Mouse (Mus musculus) forebrain, embryonic 14.5 days (tissue): ENCODE measurements around the gene Homer1. TPM values are rescaled to one million over a fixed set of nuclear protein-coding genes. Genes with fewer than 3 reads are reported as not detected.

Experiments
- ATAC-seq: fragments of 200-750 bp; cut with Nextera tagmentation; 2 replicates; pipeline ENCODE4 v1.8.0; 2017; ENCODE audit warnings: mild to moderate bottlenecking, moderate library complexity
- DNase-seq: peaks from one replicate; pipeline ENCODE4 v3.0.0-alpha.2; 2015; ENCODE audit warnings: low spot score
- H3K27ac ChIP-seq: fragments of 300-500 bp; sonication (generic); 2 replicates; pipeline ENCODE4 v1.5.1; 2014; ENCODE audit warnings: low read depth, mild to moderate bottlenecking, control low read depth, low read length, moderate library complexity
- H3K27me3 ChIP-seq: fragments of 300-500 bp; sonication (generic); replicated peaks from 2 replicates; pipeline ENCODE4 v1.6.1; 2014; ENCODE audit warnings: low read length, control low read depth, mixed read lengths; ENCODE audit not compliant: control insufficient read depth, insufficient read depth
- H3K36me3 ChIP-seq: fragments of 300-500 bp; sonication (generic); 2 replicates; pipeline ENCODE4 v1.6.1; 2014; ENCODE audit warnings: low read length, control low read depth; ENCODE audit not compliant: control insufficient read depth, insufficient read depth
- H3K4me1 ChIP-seq: fragments of 300-500 bp; sonication (generic); 2 replicates; pipeline ENCODE4 v1.6.1; 2014; ENCODE audit warnings: antibody characterized with exemption, low read length, control low read depth; ENCODE audit not compliant: control insufficient read depth, insufficient read depth
- H3K4me2 ChIP-seq: fragments of 300-500 bp; sonication (generic); 2 replicates; pipeline ENCODE4 v1.6.1; 2014; ENCODE audit warnings: mild to moderate bottlenecking, control low read depth, low read length
- H3K4me3 ChIP-seq: fragments of 300-500 bp; sonication (generic); 2 replicates; pipeline ENCODE4 v1.5.1; 2014; ENCODE audit warnings: low read depth, low read length, control low read depth
- H3K9ac ChIP-seq: fragments of 300-500 bp; sonication (generic); 2 replicates; pipeline ENCODE4 v1.6.1; 2014; ENCODE audit warnings: mild to moderate bottlenecking, low read length, control low read depth, moderate library complexity
- H3K9me3 ChIP-seq: fragments of 300-500 bp; sonication (generic); replicated peaks from 2 replicates; pipeline ENCODE4 v1.6.1; 2016; ENCODE audit warnings: low read length, control low read depth, mixed read lengths; ENCODE audit not compliant: control insufficient read depth
- WGBS: fragments of 180-500 bp; shearing (Covaris S2); extraction: QIAGEN DNeasy Blood & Tissue Kit; methylation state at CpG from one replicate; pipeline ENCODE4 v1.1.7; 2014; 5-methylcytosine and 5-hydroxymethylcytosine counted together
- polyA plus RNA-seq: library from polyadenylated mRNA; unstranded; fragments of >200 nt; fragmentation: Nextera tagmentation; extraction: Ambion mirVana; gene quantifications from 2 replicates; pipeline ENCODE4 v1.2.1, GENCODE M21; 2014

Gene Homer1
- polyA plus RNA-seq, 1 experiment from 2014 or later = 14.5 TPM

DNA sequence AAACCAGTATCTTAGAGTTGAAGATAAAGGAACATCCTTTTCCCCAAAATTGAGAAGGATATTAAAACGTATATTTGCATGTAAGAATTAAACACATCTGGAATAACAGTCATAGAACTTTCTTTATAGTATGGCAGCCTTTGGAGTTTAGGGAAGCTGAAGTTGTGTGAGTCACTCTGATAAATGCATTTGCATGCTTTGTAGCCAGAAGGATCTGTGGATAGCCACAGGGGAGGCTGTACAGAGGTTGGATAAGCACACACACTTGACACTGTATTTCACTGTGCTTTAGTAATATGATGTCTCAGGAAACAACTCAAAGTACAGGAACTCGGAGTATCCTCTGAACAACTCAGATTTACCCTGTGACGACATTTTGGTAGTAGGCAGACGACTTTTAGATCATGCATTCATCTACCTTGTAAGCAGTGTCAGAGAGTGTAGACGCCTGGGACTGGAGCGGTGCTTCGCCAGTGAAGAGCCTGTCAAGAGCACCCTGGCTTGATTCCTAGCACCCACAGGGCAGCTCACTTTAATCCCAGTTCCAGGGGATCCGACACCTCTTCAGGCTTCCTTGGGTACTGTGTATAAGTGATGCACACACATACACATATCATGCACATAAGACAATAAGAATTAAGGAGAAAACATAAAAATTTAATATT lies 81.1 kb downstream of the Homer1 start:
- H3K27ac ChIP-seq = no peak overlapping the region
- H3K9me3 ChIP-seq = no peaks in the 10 kb centered on the region
- H3K9ac ChIP-seq = no peak overlapping the region
- H3K27me3 ChIP-seq = no peaks in the 10 kb centered on the region
- no peak overlapping the region for H3K4me2 ChIP-seq
- ATAC-seq (no peak), DNase-seq (no peak)
- H3K36me3 ChIP-seq = no peaks in the 10 kb centered on the region
- WGBS = 94% methylated on average over 8 of the region's 8 CpGs
- no peak overlapping the region for H3K4me3 ChIP-seq
- no peaks in the 10 kb centered on the region for H3K4me1 ChIP-seq

DNA sequence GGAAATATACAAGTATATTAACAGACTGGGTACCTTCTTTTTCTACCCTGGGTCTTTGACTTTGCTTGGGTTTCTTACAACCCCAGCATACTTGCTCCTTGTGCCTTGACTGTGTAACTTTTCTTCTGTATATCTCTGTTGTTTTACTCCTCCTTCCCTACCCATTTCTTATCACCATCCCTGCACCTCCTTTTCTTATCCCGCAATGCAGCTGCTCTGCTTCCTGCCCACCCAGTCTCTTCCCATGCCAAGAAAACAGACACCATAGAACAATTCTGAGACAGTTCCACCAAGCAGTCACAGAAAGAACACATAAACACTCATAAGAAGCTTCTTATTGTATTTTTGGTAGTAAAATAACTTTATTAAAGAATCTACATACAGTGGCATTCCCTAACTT lies 81.9 kb downstream of the Homer1 start:
- ATAC-seq (no peak), DNase-seq (no peak)
- WGBS = 85% methylated on average over 1 of the region's 1 CpGs
- Histone ChIP-seq H3K4me1 (no peaks in the 10 kb centered on the region), H3K4me3 (no peak overlapping the region), H3K9ac (no peak overlapping the region), H3K9me3 (no peaks in the 10 kb centered on the region), H3K4me2 (no peak overlapping the region), H3K36me3 (no peaks in the 10 kb centered on the region), H3K27ac (no peak overlapping the region), H3K27me3 (no peaks in the 10 kb centered on the region)

DNA sequence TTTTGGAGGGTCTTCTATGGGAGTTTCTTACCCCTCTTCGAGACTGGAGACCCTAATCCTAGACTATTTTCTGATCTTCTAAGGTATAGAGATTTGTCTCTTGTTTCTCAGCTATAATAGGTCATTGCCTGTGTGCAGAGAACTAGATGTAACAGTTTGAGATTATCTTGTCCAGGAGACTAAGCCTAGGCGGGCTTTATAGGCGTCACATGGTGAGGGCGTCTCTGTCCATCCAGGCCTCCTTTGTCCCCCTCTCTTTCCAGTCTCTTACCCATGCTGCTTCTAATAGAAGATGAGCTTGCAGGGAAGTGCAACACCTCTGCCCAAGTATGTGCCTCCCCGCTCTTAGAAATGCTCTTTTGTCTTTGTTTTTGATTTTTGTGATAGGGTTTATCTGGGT lies 83.7 kb downstream of the Homer1 start:
- Histone ChIP-seq H3K36me3 (no peaks in the 10 kb centered on the region), H3K4me2 (no peak overlapping the region), H3K27me3 (no peaks in the 10 kb centered on the region), H3K27ac (no peak overlapping the region), H3K9ac (no peak overlapping the region), H3K4me1 (no peaks in the 10 kb centered on the region), H3K4me3 (no peak overlapping the region), H3K9me3 (no peaks in the 10 kb centered on the region)
- ATAC-seq (no peak), DNase-seq (no peak)
- WGBS = 86% methylated on average over 5 of the region's 5 CpGs

DNA sequence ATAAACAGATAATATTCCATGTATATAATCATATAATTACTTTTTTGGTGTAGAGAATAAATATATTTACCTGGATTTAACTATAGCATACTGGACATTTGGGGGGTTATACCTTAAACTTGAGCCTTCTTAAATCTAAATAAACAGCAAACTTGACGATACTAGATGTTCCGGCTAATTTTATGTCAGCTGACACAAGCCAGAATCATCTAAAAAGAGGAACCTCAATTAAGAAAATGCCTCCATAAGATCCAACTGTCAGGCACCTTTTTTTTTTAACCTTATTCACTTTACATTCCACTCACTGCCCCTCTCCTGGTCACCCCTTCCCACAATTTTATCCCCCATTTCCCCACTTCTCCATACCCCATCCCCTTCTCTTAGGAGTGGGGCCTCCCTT lies 84.2 kb downstream of the Homer1 start:
- Histone ChIP-seq H3K4me2 (no peak overlapping the region), H3K36me3 (no peaks in the 10 kb centered on the region), H3K9me3 (no peaks in the 10 kb centered on the region), H3K9ac (no peak overlapping the region), H3K4me3 (no peak overlapping the region), H3K4me1 (no peaks in the 10 kb centered on the region), H3K27ac (no peak overlapping the region), H3K27me3 (no peaks in the 10 kb centered on the region)
- DNase-seq (no peak), ATAC-seq (no peak)
- WGBS = 96% methylated on average over 2 of the region's 2 CpGs

DNA sequence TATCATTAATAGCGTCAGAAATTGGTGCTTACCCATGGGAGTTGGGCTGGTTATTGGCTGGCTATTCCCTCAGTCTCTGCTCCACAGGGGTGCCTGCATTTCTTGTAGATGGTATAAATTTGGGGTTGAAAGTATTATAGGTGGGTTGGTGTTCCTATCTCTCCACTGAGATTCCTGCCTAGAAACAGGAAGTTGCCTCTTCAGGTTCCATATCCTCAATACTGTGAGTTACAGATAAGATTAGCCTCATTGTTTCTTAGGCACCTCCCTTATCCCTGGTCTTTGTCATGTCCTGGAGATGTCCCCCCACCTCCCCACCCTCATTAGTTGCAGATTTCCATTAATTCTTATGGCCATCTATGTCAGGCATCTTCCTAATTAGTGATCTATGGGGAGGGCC lies 85.0 kb downstream of the Homer1 start:
- WGBS = 84% methylated on average over 1 of the region's 1 CpGs
- Histone ChIP-seq H3K27ac (no peak overlapping the region), H3K9me3 (no peaks in the 10 kb centered on the region), H3K9ac (no peak overlapping the region), H3K27me3 (no peaks in the 10 kb centered on the region), H3K4me2 (no peak overlapping the region), H3K4me3 (no peak overlapping the region), H3K36me3 (no peaks in the 10 kb centered on the region), H3K4me1 (no peaks in the 10 kb centered on the region)
- no peak for DNase-seq
- no peak for ATAC-seq

DNA sequence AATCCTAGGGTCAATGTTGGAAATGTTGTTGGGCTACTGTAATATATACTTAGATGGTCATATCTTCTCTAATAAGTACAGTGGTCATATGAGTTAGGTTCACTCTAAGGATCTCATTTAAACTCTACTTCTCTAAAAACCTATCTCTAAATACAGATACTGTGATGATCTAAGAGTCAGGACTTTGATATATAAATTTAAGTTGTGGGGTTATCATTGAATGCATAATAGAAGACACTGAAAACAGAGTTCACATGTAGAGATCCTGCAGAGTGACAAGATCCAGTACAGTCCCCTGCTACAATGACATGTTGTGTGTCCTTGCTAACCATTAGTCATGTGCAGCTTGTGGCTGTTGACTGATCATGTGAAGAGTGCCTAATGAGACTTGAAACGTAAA lies 85.7 kb downstream of the Homer1 start:
- Histone ChIP-seq H3K9ac (no peak overlapping the region), H3K4me3 (no peak overlapping the region), H3K4me2 (no peak overlapping the region), H3K9me3 (no peaks in the 10 kb centered on the region), H3K4me1 (no peaks in the 10 kb centered on the region), H3K36me3 (no peaks in the 10 kb centered on the region), H3K27ac (no peak overlapping the region), H3K27me3 (no peaks in the 10 kb centered on the region)
- no peak for DNase-seq
- no peak for ATAC-seq
- 80% methylated on average over 1 of the region's 1 CpGs for WGBS

DNA sequence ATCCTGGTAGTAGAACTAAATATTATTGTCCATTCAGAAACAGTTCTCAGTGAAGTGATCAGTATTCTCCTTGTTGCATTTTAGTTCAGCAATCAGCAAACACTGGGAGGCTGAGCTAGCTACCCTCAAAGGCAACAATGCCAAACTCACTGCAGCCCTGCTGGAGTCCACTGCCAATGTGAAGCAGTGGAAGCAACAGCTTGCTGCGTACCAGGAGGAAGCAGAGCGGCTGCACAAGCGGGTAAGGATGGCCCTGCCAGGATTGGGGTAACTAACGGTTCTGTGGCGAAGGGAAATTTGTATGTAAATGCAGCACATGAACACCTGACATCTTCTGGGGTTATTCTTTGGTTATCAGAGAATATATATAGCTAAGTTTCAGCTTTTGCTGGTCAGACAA lies 88.0 kb downstream of the Homer1 start:
- no peaks in the 10 kb centered on the region for H3K36me3 ChIP-seq
- ATAC-seq (no peak), DNase-seq (peak; percentile 12)
- H3K4me1 ChIP-seq = no peaks in the 10 kb centered on the region
- no peak overlapping the region for H3K4me3 ChIP-seq
- no peak overlapping the region for H3K4me2 ChIP-seq
- no peak overlapping the region for H3K27ac ChIP-seq
- no peaks in the 10 kb centered on the region for H3K27me3 ChIP-seq
- H3K9me3 ChIP-seq = no peaks in the 10 kb centered on the region
- H3K9ac ChIP-seq = no peak overlapping the region
- WGBS = 69% methylated on average over 5 of the region's 5 CpGs

DNA sequence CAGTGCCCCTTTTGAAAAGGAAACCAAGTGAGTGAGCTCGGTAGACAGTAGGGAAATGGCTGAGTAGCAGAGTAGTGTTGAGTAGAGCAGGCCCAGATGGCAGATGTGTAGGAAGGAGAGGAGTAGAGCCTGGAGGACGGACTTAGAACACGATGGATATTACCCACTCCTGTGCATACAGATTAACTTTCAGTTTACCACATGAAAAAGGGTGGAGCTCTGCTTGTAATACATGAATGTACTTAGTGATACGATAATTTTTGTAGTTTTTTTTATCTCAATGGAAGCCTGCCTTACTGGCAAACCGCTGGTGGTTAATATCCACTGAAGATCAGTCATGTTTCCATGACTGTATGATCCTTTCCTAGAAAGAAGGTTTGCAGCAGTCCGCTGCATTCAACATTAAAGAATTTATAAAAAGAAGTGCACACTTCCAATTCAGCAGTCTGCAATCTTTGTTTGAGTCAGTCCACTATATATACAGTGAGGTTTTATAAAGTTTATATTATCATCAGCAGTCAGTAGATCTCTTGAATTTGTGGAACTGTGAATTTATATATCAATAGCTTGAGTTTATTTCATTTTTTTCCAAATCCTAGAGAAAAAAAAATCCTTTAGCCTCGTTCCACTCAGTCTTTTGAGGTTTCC lies 89.3 kb downstream of the Homer1 start:
- no peak overlapping the region for H3K4me2 ChIP-seq
- H3K4me1 ChIP-seq = no peaks in the 10 kb centered on the region
- peaks cover 6% of the 10 kb centered on the region for H3K36me3 ChIP-seq
- no peak for DNase-seq
- no peaks in the 10 kb centered on the region for H3K9me3 ChIP-seq
- no peak overlapping the region for H3K27ac ChIP-seq
- no peaks in the 10 kb centered on the region for H3K27me3 ChIP-seq
- ATAC-seq = no peak
- no peak overlapping the region for H3K9ac ChIP-seq
- WGBS = 79% methylated on average over 7 of the region's 7 CpGs
- no peak overlapping the region for H3K4me3 ChIP-seq

DNA sequence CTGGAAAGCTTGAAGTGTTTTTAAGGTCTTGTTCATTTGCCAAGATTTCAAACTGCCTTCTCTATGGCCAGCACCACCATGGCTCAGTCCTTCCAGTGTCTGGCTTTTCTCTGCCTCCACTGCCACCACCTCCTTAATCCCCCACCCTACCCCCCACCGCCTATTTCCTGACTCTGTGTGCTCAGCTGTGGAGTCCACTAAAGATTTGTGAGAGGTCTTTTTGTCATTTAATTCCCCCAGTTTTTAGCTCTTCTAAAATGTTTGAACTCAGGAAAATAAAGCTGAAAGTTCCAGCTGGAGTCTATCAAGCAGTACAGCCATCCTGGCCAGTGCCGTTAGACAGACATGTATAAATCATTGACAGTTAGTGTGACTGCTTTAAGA lies 89.8 kb downstream of the Homer1 start:
- ATAC-seq = no peak

More for the DNA sequence above, 89.8 kb downstream of the Homer1 start:
- Histone ChIP-seq H3K9me3 (no peaks in the 10 kb centered on the region), H3K9ac (no peak overlapping the region), H3K4me1 (no peaks in the 10 kb centered on the region), H3K4me3 (no peak overlapping the region), H3K4me2 (no peak overlapping the region), H3K27me3 (no peaks in the 10 kb centered on the region), H3K36me3 (peaks cover 9% of the 10 kb centered on the region), H3K27ac (no peak overlapping the region)
- WGBS = 53% methylated on average over 2 of the region's 2 CpGs
- peak; percentile 11 for DNase-seq
